In the genomic region with DNA sequence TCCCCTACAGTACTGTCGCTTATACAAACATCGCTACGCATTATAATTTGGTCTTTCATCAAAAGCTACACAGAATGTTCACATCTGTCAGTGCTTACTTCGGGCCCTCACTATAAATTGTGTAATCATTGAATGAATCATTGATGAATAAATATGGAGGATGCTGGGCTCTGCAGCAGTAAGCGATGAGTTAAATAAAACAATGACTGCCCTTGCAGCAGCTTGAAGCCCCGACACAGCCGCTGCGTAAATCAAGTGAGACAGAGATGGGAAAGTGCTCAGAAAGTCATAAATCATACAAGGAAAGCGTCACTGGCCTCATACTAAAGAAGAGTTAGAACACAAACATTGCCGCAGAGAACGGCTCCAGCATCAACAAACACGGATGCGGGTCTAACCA, we compare ENCODE assay signal across 20 mouse cellular contexts.
DNase-seq lines count a peak whose midpoint lies in the region; ATAC-seq and TF ChIP-seq lines count a peak whose summit lies in the region.
"Had no signal": no experiment of that assay in that cellular context is flagged by ENCODE, and none has a peak within 500 bp of the region (broad histone marks: within the 10 kb centered on the region; RNA-seq: fewer than 3 reads in every experiment).

No protein-coding gene starts in this region.

- H3K9ac ChIP-seq in kidney, embryonic 15.5 days = no peak overlapping the region
- H3K9ac ChIP-seq in lung, embryonic 14.5 days = no peak overlapping the region
- H3K9ac ChIP-seq in neural tube, embryonic 14.5 days (replicated peaks; ENCODE audit: low read depth, low read length) = no peak overlapping the region
- no peak overlapping the region for H3K9ac ChIP-seq in heart, adult 2 months (ENCODE audit: low read depth, low read length)
- H3K9ac ChIP-seq: limb, embryonic 15.5 days; liver, embryonic 15.5 days; midbrain, embryonic 13.5 days had no signal

- H3K4me1 ChIP-seq in kidney, embryonic 15.5 days = peaks cover 10% of the 10 kb centered on the region
- H3K4me1 ChIP-seq in lung, embryonic 14.5 days (ENCODE audit: insufficient read depth) = no peaks in the 10 kb centered on the region
- H3K4me1 ChIP-seq in neural tube, embryonic 14.5 days (ENCODE audit: control insufficient read depth, insufficient read depth, low read length) = no peaks in the 10 kb centered on the region
- H3K4me1 ChIP-seq in heart, adult 2 months (ENCODE audit: control insufficient read depth, insufficient read depth, low read length) = no peaks in the 10 kb centered on the region
- H3K4me1 ChIP-seq: hindbrain, embryonic 10.5 days; liver, embryonic 15.5 days; midbrain, embryonic 13.5 days had no signal

- peak; percentile 44; the same call in 1 of the 2 replicates for ATAC-seq in kidney, embryonic 15.5 days (replicated peaks; ENCODE audit: low FRiP score)
- ATAC-seq in lung, embryonic 14.5 days (ENCODE audit: insufficient read depth) = no peak
- ATAC-seq in neural tube, embryonic 14.5 days (ENCODE audit: low read depth) = peak; percentile 18; the same call in 1 of the 2 replicates
- ATAC-seq: forebrain, embryonic 16.5 days; lung, postnatal 0 days; midbrain, embryonic 13.5 days had no signal

- H3K36me3 ChIP-seq in kidney, embryonic 15.5 days = no peaks in the 10 kb centered on the region
- no peaks in the 10 kb centered on the region for H3K36me3 ChIP-seq in lung, embryonic 14.5 days (ENCODE audit: insufficient read depth)
- no peaks in the 10 kb centered on the region for H3K36me3 ChIP-seq in neural tube, embryonic 14.5 days (ENCODE audit: control insufficient read depth, insufficient read depth, low read length)
- H3K36me3 ChIP-seq in heart, adult 2 months (ENCODE audit: control insufficient read depth, insufficient read depth, low read length) = no peaks in the 10 kb centered on the region
- H3K36me3 ChIP-seq: G1E; hindbrain, embryonic 10.5 days; limb, embryonic 15.5 days; liver, embryonic 15.5 days; midbrain, embryonic 13.5 days had no signal

- H3K79me2 ChIP-seq in heart, adult 2 months (replicated peaks; ENCODE audit: control insufficient read depth, insufficient read depth, low read length) = no peaks in the 10 kb centered on the region

- H3K4me2 ChIP-seq in kidney, embryonic 15.5 days = peak overlapping the region; percentile 33
- H3K4me2 ChIP-seq in lung, embryonic 14.5 days = 0 out of 2 replicates have a peak overlapping the region, but pooled peaks have one; percentile 3
- peak overlapping the region; percentile 18; the same call in 1 of the 2 replicates for H3K4me2 ChIP-seq in neural tube, embryonic 14.5 days (ENCODE audit: low read depth, low read length)
- H3K4me2 ChIP-seq: limb, embryonic 15.5 days; liver, embryonic 15.5 days; midbrain, embryonic 13.5 days had no signal

- TF ChIP-seq POLR2A in heart, adult 2 months (IDR thresholded peaks at IDR 0.05; ENCODE audit: insufficient read depth, low read depth, low read length) = no peak

- H3K9me3 ChIP-seq in kidney, embryonic 15.5 days (replicated peaks) = no peaks in the 10 kb centered on the region
- H3K9me3 ChIP-seq in lung, embryonic 14.5 days (ENCODE audit: low read depth, low read length) = no peaks in the 10 kb centered on the region
- H3K9me3 ChIP-seq in neural tube, embryonic 14.5 days (ENCODE audit: control insufficient read depth, low read length) = no peaks in the 10 kb centered on the region
- H3K9me3 ChIP-seq: G1E; hindbrain, embryonic 10.5 days; limb, embryonic 15.5 days; liver, embryonic 15.5 days; midbrain, embryonic 13.5 days had no signal

- no peak overlapping the region for H3K27ac ChIP-seq in kidney, embryonic 15.5 days
- H3K27ac ChIP-seq in lung, embryonic 14.5 days (ENCODE audit: low read depth) = no peak overlapping the region
- no peak overlapping the region for H3K27ac ChIP-seq in neural tube, embryonic 14.5 days (ENCODE audit: low read depth, low read length)
- no peak overlapping the region for H3K27ac ChIP-seq in heart, adult 2 months
- H3K27ac ChIP-seq: hindbrain, embryonic 10.5 days; limb, embryonic 15.5 days; liver, embryonic 15.5 days; midbrain, embryonic 13.5 days had no signal

- WGBS in kidney, embryonic 15.5 days = 21% methylated on average over 13 of the region's 13 CpGs
- 39% methylated on average over 13 of the region's 13 CpGs for WGBS in lung, embryonic 14.5 days
- 28% methylated on average over 13 of the region's 13 CpGs for WGBS in neural tube, embryonic 14.5 days
- 76% methylated on average over 13 of the region's 13 CpGs for WGBS in heart, adult 2 months

- peak; percentile 29 for DNase-seq in embryo, embryonic 11 days
- no peak for DNase-seq in embryo, embryonic 10.5 days (ENCODE audit: low spot score)
- DNase-seq in kidney, postnatal 25 days = no peak
- peak; percentile 19 for DNase-seq in lung, embryonic 14.5 days
- DNase-seq in lung, postnatal 25 days (ENCODE audit: low spot score) = no peak
- no peak for DNase-seq in heart, adult 2 months
- DNase-seq: adrenal gland, postnatal 14 days; cerebellum, postnatal 10 days; gastrocnemius, postnatal 36 days; right cerebral cortex, adult 18-20 months; thymus, adult 18-20 months had no signal

- intact Hi-C loops in heart, adult 2 months (cut with DNase I) = no loop called here

- TF ChIP-seq CTCF in lung, embryonic 14.5 days (IDR thresholded peaks at IDR 0.05; ENCODE audit: low read depth) = no peak
- no peak for TF ChIP-seq CTCF in heart, adult 2 months (IDR thresholded peaks at IDR 0.05)

- no peak for TF ChIP-seq EP300 in heart, adult 2 months (IDR thresholded peaks at IDR 0.05; ENCODE audit: insufficient read depth, low read depth, low read length)

- no peak overlapping the region for H3K4me3 ChIP-seq in kidney, embryonic 15.5 days (replicated peaks)
- no peak overlapping the region for H3K4me3 ChIP-seq in lung, embryonic 14.5 days (ENCODE audit: low read depth, low read length)
- no peak overlapping the region for H3K4me3 ChIP-seq in neural tube, embryonic 14.5 days (ENCODE audit: low read depth, low read length)
- no peak overlapping the region for H3K4me3 ChIP-seq in heart, adult 2 months
- H3K4me3 ChIP-seq: hindbrain, embryonic 10.5 days; limb, embryonic 15.5 days; liver, embryonic 15.5 days; midbrain, embryonic 13.5 days had no signal

- H3K27me3 ChIP-seq in kidney, embryonic 15.5 days = no peaks in the 10 kb centered on the region
- H3K27me3 ChIP-seq in lung, embryonic 14.5 days (ENCODE audit: insufficient read depth, low read length) = no peaks in the 10 kb centered on the region
- H3K27me3 ChIP-seq in neural tube, embryonic 14.5 days (ENCODE audit: control insufficient read depth, insufficient read depth, low read length) = no peaks in the 10 kb centered on the region
- H3K27me3 ChIP-seq in heart, adult 2 months (ENCODE audit: control insufficient read depth, insufficient read depth, low read length) = no peaks in the 10 kb centered on the region
- H3K27me3 ChIP-seq: limb, embryonic 15.5 days; liver, embryonic 15.5 days; midbrain, embryonic 13.5 days had no signal

Comparison
In these comparisons a context has a peak if more than half of its experiments do, and no peak if none do; other contexts are left out.
1. DNase-seq: peak in embryo, embryonic 11 days (single experiment) and lung, embryonic 14.5 days (single experiment); none in embryo, embryonic 10.5 days (single experiment), kidney, postnatal 25 days (0 of 2), lung, postnatal 25 days (single experiment) and heart, adult 2 months (0 of 2).
2. Peak in every context shown above with its lines, with median percentiles within 50 percentile points of each other: H3K4me2 ChIP-seq.